In genomic region chr6:72244144-72244549, GRCm38 (mm10) we compare ENCODE assay signal across 9 mouse cellular contexts. TPM values are rescaled to one million over a fixed set of nuclear protein-coding genes. Genes with fewer than 3 reads are reported as not detected.
DNase-seq lines count a peak whose midpoint lies in the region; ATAC-seq lines count a peak whose summit lies in the region.
"Had no signal": no experiment of that assay in that cellular context is flagged by ENCODE, and none has a peak within 500 bp of the region (broad histone marks: within the 10 kb centered on the region; RNA-seq: fewer than 3 reads in every experiment).

No protein-coding gene starts in this region.

- H3K4me3 ChIP-seq in embryonic facial prominence, embryonic 10.5 days = no peak overlapping the region
- H3K4me3 ChIP-seq in midbrain, embryonic 15.5 days = no peak overlapping the region

- peak; percentile 72 for ATAC-seq in midbrain, embryonic 15.5 days (replicated peaks)

- H3K4me1 ChIP-seq in embryonic facial prominence, embryonic 10.5 days = peaks cover 55% of the 10 kb centered on the region
- H3K4me1 ChIP-seq in midbrain, embryonic 15.5 days = peaks cover 12% of the 10 kb centered on the region; the same call in 1 of the 2 replicates

- DNase-seq in adrenal gland, postnatal 14 days = peak; percentile 92
- peak; percentile 46 for DNase-seq in embryonic facial prominence, embryonic 10.5 days (ENCODE audit: low spot score)
- DNase-seq in heart, adult 18-20 months = peak; percentile 94 to 95
- DNase-seq in kidney, adult 8-10 months = peak; percentile 87 to 90
- DNase-seq in left cerebral cortex, postnatal 14 days (ENCODE audit: low spot score in 2 of 2) = peak; percentile 72 to 84
- DNase-seq in urinary bladder, adult 2 months (ENCODE audit: low spot score) = peak; percentile 81
- DNase-seq in thymus, postnatal 10 days (ENCODE audit: low spot score in 2 of 2) = no peak

- WGBS in embryonic facial prominence, embryonic 10.5 days = 36% methylated on average over 9 of the region's 9 CpGs
- 33% methylated on average over 9 of the region's 9 CpGs for WGBS in midbrain, embryonic 15.5 days

- intact Hi-C loops in left cerebral cortex, postnatal 14 days (cut with DNase I) = no loop called here

- H3K9ac ChIP-seq in midbrain, embryonic 15.5 days = no peak overlapping the region

- H3K4me2 ChIP-seq in midbrain, embryonic 15.5 days = no peak overlapping the region

- H3K27me3 ChIP-seq in embryonic facial prominence, embryonic 10.5 days (replicated peaks; ENCODE audit: low read depth, poor library complexity, severe bottlenecking) = peaks cover 50% of the 10 kb centered on the region
- 0 out of 2 replicates have a peak, but pooled peaks cover 7% of the 10 kb centered on the region for H3K27me3 ChIP-seq in midbrain, embryonic 15.5 days (replicated peaks)

- H3K27ac ChIP-seq in embryonic facial prominence, embryonic 10.5 days (replicated peaks) = peak overlapping the region; percentile 45; the same call in 1 of the 2 replicates
- peak overlapping the region; percentile 72 for H3K27ac ChIP-seq in midbrain, embryonic 15.5 days

- H3K9me3 ChIP-seq in embryonic facial prominence, embryonic 10.5 days = no peaks in the 10 kb centered on the region
- H3K9me3 ChIP-seq in midbrain, embryonic 15.5 days = no peaks in the 10 kb centered on the region

- no peaks in the 10 kb centered on the region for H3K36me3 ChIP-seq in embryonic facial prominence, embryonic 10.5 days (replicated peaks)
- H3K36me3 ChIP-seq in midbrain, embryonic 15.5 days (replicated peaks) = no peaks in the 10 kb centered on the region

RNA-seq across cellular contexts. Expression of gene Atoh8, which starts 8.8 kb away (rescaled TPM):
- 5.7 and 5.9 TPM in 2 replicates for total RNA-seq in adrenal gland, postnatal 14 days (2021)
- 17.7 and 21.4 TPM in 2 replicates for polyA plus RNA-seq in embryonic facial prominence, embryonic 10.5 days (2016; fragmentation: Nextera tagmentation; extraction: Ambion mirVana)
- total RNA-seq in heart, adult 18-20 months (2021) = 1 to 10 TPM; 8.3 to 9.1 TPM
- 1 to 10 TPM; 1.2 to 1.3 TPM for total RNA-seq in left cerebral cortex, postnatal 14 days (2021)
- 1.9 and 2.2 TPM in 2 replicates for polyA plus RNA-seq in midbrain, embryonic 15.5 days (2015; fragmentation: Nextera tagmentation; extraction: Ambion mirVana)
- polyA plus RNA-seq in urinary bladder, adult 2 months (2012; rRNA removed) = 20.2 and 24.1 TPM in 2 replicates
- total RNA-seq: neutrophil, adult 5-6 weeks had no signal

Comparison
In these comparisons a context has a peak if more than half of its experiments do, and no peak if none do; other contexts are left out.
1. DNase-seq: peak in adrenal gland, postnatal 14 days (single experiment), embryonic facial prominence, embryonic 10.5 days (single experiment), heart, adult 18-20 months (2 of 2), kidney, adult 8-10 months (2 of 2), left cerebral cortex, postnatal 14 days (2 of 2) and urinary bladder, adult 2 months (single experiment); none in thymus, postnatal 10 days (0 of 2).